Mouse (Mus musculus) kidney, postnatal 0 days (tissue): ENCODE results near the gene Sema3a. TPM values are rescaled to one million over a fixed set of nuclear protein-coding genes. Genes with fewer than 3 reads are reported as not detected.

Source experiments
- ATAC-seq: fragments of 200-750 bp; cut with Nextera tagmentation; replicated peaks from 2 replicates; pipeline ENCODE4 v1.8.0; 2017; ENCODE audit warnings: low read depth, moderate number of reproducible peaks, moderate TSS enrichment, moderate library complexity; ENCODE audit not compliant: low FRiP score
- DNase-seq: peaks from one replicate; pipeline ENCODE4 v3.0.0-alpha.2; 2016; ENCODE audit warnings: low spot score
- H3K27ac ChIP-seq: fragments of 300-500 bp; sonication (generic); 2 replicates; pipeline ENCODE4 v1.5.1; 2014; ENCODE audit warnings: mild to moderate bottlenecking
- H3K27me3 ChIP-seq: fragments of 300-500 bp; sonication (generic); 2 replicates; pipeline ENCODE4 v1.6.1; 2014; ENCODE audit warnings: low read length, mixed read lengths; ENCODE audit not compliant: insufficient read depth
- H3K36me3 ChIP-seq: fragments of 300-500 bp; sonication (generic); 2 replicates; pipeline ENCODE4 v1.6.1; 2014; ENCODE audit warnings: low read length, mixed read lengths; ENCODE audit not compliant: insufficient read depth
- H3K4me1 ChIP-seq: fragments of 300-500 bp; sonication (generic); replicated peaks from 2 replicates; pipeline ENCODE4 v1.6.1; 2014; ENCODE audit warnings: antibody characterized with exemption, low read length, mixed read lengths; ENCODE audit not compliant: insufficient read depth
- H3K4me2 ChIP-seq: fragments of 300-500 bp; sonication (generic); 2 replicates; pipeline ENCODE4 v1.6.1; 2014; ENCODE audit warnings: mild to moderate bottlenecking, low read length, moderate library complexity, mixed read lengths
- H3K4me3 ChIP-seq: fragments of 300-500 bp; sonication (generic); replicated peaks from 2 replicates; pipeline ENCODE4 v1.5.1; 2014; ENCODE audit warnings: low read depth, low read length
- H3K9ac ChIP-seq: fragments of 300-500 bp; sonication (generic); 2 replicates; pipeline ENCODE4 v1.6.1; 2014; ENCODE audit warnings: low read depth, low read length
- H3K9me3 ChIP-seq: fragments of 300-500 bp; sonication (generic); replicated peaks from 2 replicates; pipeline ENCODE4 v1.6.1; 2016; ENCODE audit warnings: low read length, inconsistent platforms, mixed read lengths
- CTCF ChIP-seq: IDR thresholded peaks from 2 replicates; pipeline ENCODE4 v1.5.1; 2016; ENCODE audit warnings: antibody characterized with exemption, low read depth, mild to moderate bottlenecking, moderate library complexity
- WGBS: fragments of 180-500 bp; shearing (Covaris S2); extraction: QIAGEN DNeasy Blood & Tissue Kit; methylation state at CpG from one replicate; pipeline ENCODE4 v1.1.7; 2014; 5-methylcytosine and 5-hydroxymethylcytosine counted together
- polyA plus RNA-seq: library from polyadenylated mRNA; unstranded; fragments of >200 nt; fragmentation: Nextera tagmentation; extraction: Ambion mirVana; gene quantifications from 2 replicates; pipeline ENCODE4 v1.2.1, GENCODE M21; 2015

Sema3a gene
- polyA plus RNA-seq, 1 experiment from 2014 or later = 11.2 TPM

GRCm38 (mm10) chr5:13182186-13182585, 57.0 kb downstream of the Sema3a start:
- H3K4me2 ChIP-seq = no peak overlapping the region
- no peaks in the 10 kb centered on the region for H3K36me3 ChIP-seq
- DNase-seq (no peak), ATAC-seq (no peak)
- H3K4me1 ChIP-seq = no peaks in the 10 kb centered on the region
- H3K4me3 ChIP-seq = no peak overlapping the region
- 88% methylated on average over 2 of the region's 2 CpGs for WGBS
- no peak overlapping the region for H3K27ac ChIP-seq
- no peaks in the 10 kb centered on the region for H3K9me3 ChIP-seq
- H3K27me3 ChIP-seq = no peaks in the 10 kb centered on the region
- H3K9ac ChIP-seq = no peak overlapping the region
- no peak for TF ChIP-seq CTCF

GRCm38 (mm10) chr5:13197886-13198285, 72.7 kb downstream of the Sema3a start:
- no peak for DNase-seq
- WGBS = 28% methylated on average over 3 of the region's 3 CpGs
- H3K4me2 ChIP-seq = no peak overlapping the region
- no peaks in the 10 kb centered on the region for H3K9me3 ChIP-seq
- H3K9ac ChIP-seq = no peak overlapping the region
- TF ChIP-seq CTCF = no peak
- no peaks in the 10 kb centered on the region for H3K27me3 ChIP-seq
- H3K4me1 ChIP-seq = no peaks in the 10 kb centered on the region
- no peak for ATAC-seq
- no peak overlapping the region for H3K27ac ChIP-seq
- no peak overlapping the region for H3K4me3 ChIP-seq
- H3K36me3 ChIP-seq = no peaks in the 10 kb centered on the region

GRCm38 (mm10) chr5:13199709-13200108, 74.5 kb downstream of the Sema3a start:
- no peak for DNase-seq
- ATAC-seq = no peak
- Histone ChIP-seq H3K27me3 (no peaks in the 10 kb centered on the region), H3K9me3 (no peaks in the 10 kb centered on the region), H3K4me1 (no peaks in the 10 kb centered on the region), H3K4me2 (no peak overlapping the region), H3K27ac (no peak overlapping the region), H3K36me3 (no peaks in the 10 kb centered on the region), H3K4me3 (no peak overlapping the region), H3K9ac (no peak overlapping the region)
- TF ChIP-seq CTCF = no peak
- WGBS = 61% methylated on average over 6 of the region's 6 CpGs

- DNase-seq (peak; percentile 35), ATAC-seq (no peak)
- H3K4me3 ChIP-seq = no peak overlapping the region
- H3K9ac ChIP-seq = no peak overlapping the region
- H3K36me3 ChIP-seq = no peaks in the 10 kb centered on the region
- H3K4me2 ChIP-seq = no peak overlapping the region
- H3K27ac ChIP-seq = no peak overlapping the region
- WGBS = 53% methylated on average over 3 of the region's 3 CpGs
- no peaks in the 10 kb centered on the region for H3K4me1 ChIP-seq
- H3K9me3 ChIP-seq = no peaks in the 10 kb centered on the region
- TF ChIP-seq CTCF = no peak
- H3K27me3 ChIP-seq = no peaks in the 10 kb centered on the region
Observed at GRCm38 (mm10) chr5:13255353-13255752, 130.1 kb downstream of the Sema3a start.

- Histone ChIP-seq H3K9me3 (no peaks in the 10 kb centered on the region), H3K9ac (no peak overlapping the region), H3K4me2 (no peak overlapping the region), H3K27me3 (no peaks in the 10 kb centered on the region), H3K4me3 (no peak overlapping the region), H3K4me1 (no peaks in the 10 kb centered on the region), H3K27ac (no peak overlapping the region), H3K36me3 (no peaks in the 10 kb centered on the region)
- TF ChIP-seq CTCF = no peak
- WGBS = 74% methylated on average over 1 of the region's 1 CpGs
- ATAC-seq (no peak), DNase-seq (no peak)
Observed at GRCm38 (mm10) chr5:13256321-13256720, 131.1 kb downstream of the Sema3a start.

GRCm38 (mm10) chr5:13263087-13263486, 137.9 kb downstream of the Sema3a start:
- ATAC-seq = no peak
- WGBS = 76% methylated on average over 2 of the region's 2 CpGs
- Histone ChIP-seq H3K9ac (no peak overlapping the region), H3K4me1 (no peaks in the 10 kb centered on the region), H3K9me3 (no peaks in the 10 kb centered on the region), H3K36me3 (no peaks in the 10 kb centered on the region), H3K27me3 (no peaks in the 10 kb centered on the region), H3K4me2 (no peak overlapping the region), H3K27ac (no peak overlapping the region), H3K4me3 (no peak overlapping the region)
- no peak for TF ChIP-seq CTCF
- no peak for DNase-seq

- DNase-seq (no peak), ATAC-seq (no peak)
- 87% methylated on average over 3 of the region's 3 CpGs for WGBS
- Histone ChIP-seq H3K4me2 (no peak overlapping the region), H3K27ac (no peak overlapping the region), H3K4me3 (no peak overlapping the region), H3K9me3 (no peaks in the 10 kb centered on the region), H3K4me1 (no peaks in the 10 kb centered on the region), H3K36me3 (no peaks in the 10 kb centered on the region), H3K27me3 (no peaks in the 10 kb centered on the region), H3K9ac (no peak overlapping the region)
- no peak for TF ChIP-seq CTCF
Observed at GRCm38 (mm10) chr5:13263539-13263938, 138.3 kb downstream of the Sema3a start.
